Mouse (Mus musculus) neural tube, embryonic 11.5 days (tissue): ENCODE measurements around the gene Scamp4. TPM values are rescaled to one million over a fixed set of nuclear protein-coding genes. Genes with fewer than 3 reads are reported as not detected.

Experiments
- ATAC-seq: fragments of 200-750 bp; cut with Nextera tagmentation; 2 replicates; pipeline ENCODE4 v1.8.0; 2017; ENCODE audit warnings: moderate number of reproducible peaks, mild to moderate bottlenecking, moderate TSS enrichment, moderate library complexity; ENCODE audit not compliant: insufficient read depth, low FRiP score, low TSS enrichment
- DNase-seq: peaks from one replicate; pipeline ENCODE4 v3.0.0-alpha.2; 2015; ENCODE audit warnings: low spot score
- H3K27ac ChIP-seq: fragments of 300-500 bp; sonication (generic); 2 replicates; pipeline ENCODE4 v1.5.1; 2014; ENCODE audit warnings: low read depth, mild to moderate bottlenecking, low read length
- H3K27me3 ChIP-seq: fragments of 300-500 bp; sonication (generic); 2 replicates; pipeline ENCODE4 v1.6.1; 2014; ENCODE audit warnings: mild to moderate bottlenecking, low read length, mixed read lengths; ENCODE audit not compliant: control insufficient read depth, insufficient read depth
- H3K36me3 ChIP-seq: fragments of 300-500 bp; sonication (generic); 2 replicates; pipeline ENCODE4 v1.6.1; 2014; ENCODE audit warnings: mild to moderate bottlenecking, low read length, moderate library complexity, mixed read lengths; ENCODE audit not compliant: control insufficient read depth, insufficient read depth
- H3K4me1 ChIP-seq: fragments of 300-500 bp; sonication (generic); 2 replicates; pipeline ENCODE4 v1.6.1; 2014; ENCODE audit warnings: low read length, mixed read lengths; ENCODE audit not compliant: control insufficient read depth, insufficient read depth
- H3K4me2 ChIP-seq: fragments of 300-500 bp; sonication (generic); 2 replicates; pipeline ENCODE4 v1.6.1; 2014; ENCODE audit warnings: low read depth, mild to moderate bottlenecking, moderate library complexity
- H3K4me3 ChIP-seq: fragments of 300-500 bp; sonication (generic); 2 replicates; pipeline ENCODE4 v1.5.1; 2014; ENCODE audit warnings: low read depth, low read length
- H3K9ac ChIP-seq: fragments of 300-500 bp; sonication (generic); 2 replicates; pipeline ENCODE4 v1.6.1; 2014; ENCODE audit warnings: mild to moderate bottlenecking, low read length
- H3K9me3 ChIP-seq: fragments of 300-500 bp; sonication (generic); 2 replicates; pipeline ENCODE4 v1.6.1; 2016; ENCODE audit warnings: low read length; ENCODE audit not compliant: control insufficient read depth
- WGBS: fragments of 180-500 bp; shearing (Covaris S2); extraction: QIAGEN DNeasy Blood & Tissue Kit; methylation state at CpG from one replicate; pipeline ENCODE4 v1.1.7; 2014; 5-methylcytosine and 5-hydroxymethylcytosine counted together
- polyA plus RNA-seq: library from polyadenylated mRNA; unstranded; fragments of >200 nt; fragmentation: Nextera tagmentation; extraction: Ambion mirVana; gene quantifications from 2 replicates; pipeline ENCODE4 v1.2.1, GENCODE M21; 2014

Scamp4 gene
- polyA plus RNA-seq, 1 experiment from 2014 or later: 77.7 TPM

DNA sequence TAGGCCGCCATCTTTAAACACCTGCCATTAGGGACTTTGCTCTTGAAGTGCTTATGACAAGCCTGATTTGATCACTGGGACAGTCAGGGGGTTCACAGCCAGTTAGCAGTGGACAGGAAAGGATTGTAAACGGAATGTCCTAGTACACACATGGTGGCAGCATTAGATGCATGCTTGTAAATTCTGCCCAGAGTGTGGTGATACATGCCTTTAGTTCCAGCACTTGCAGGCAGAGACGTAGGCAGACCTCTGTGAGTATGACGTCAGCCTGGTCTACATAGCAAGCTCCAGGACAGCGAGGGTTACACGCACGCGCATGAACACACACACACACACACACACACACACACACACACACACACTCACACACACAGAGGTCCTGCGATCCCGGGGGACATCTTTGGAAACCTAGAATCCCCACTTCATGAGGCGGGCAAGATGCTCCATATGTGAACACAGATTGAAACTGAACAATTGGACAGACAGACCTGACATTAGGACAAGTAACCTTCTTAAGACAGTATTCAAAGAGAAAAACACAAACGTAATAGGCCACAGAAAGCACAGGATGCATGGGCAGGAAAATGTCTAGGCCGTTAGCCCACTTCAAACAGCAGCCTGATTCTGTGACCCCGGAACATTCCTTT lies 55.6 kb downstream of the Scamp4 start:
- Histone ChIP-seq H3K4me3 (no peak overlapping the region), H3K36me3 (no peaks in the 10 kb centered on the region), H3K9ac (no peak overlapping the region), H3K9me3 (no peaks in the 10 kb centered on the region), H3K4me1 (peaks cover 8% of the 10 kb centered on the region), H3K27me3 (no peaks in the 10 kb centered on the region), H3K27ac (no peak overlapping the region), H3K4me2 (no peak overlapping the region)
- ATAC-seq (no peak), DNase-seq (no peak)
- WGBS: 85% methylated on average over 14 of the region's 14 CpGs

DNA sequence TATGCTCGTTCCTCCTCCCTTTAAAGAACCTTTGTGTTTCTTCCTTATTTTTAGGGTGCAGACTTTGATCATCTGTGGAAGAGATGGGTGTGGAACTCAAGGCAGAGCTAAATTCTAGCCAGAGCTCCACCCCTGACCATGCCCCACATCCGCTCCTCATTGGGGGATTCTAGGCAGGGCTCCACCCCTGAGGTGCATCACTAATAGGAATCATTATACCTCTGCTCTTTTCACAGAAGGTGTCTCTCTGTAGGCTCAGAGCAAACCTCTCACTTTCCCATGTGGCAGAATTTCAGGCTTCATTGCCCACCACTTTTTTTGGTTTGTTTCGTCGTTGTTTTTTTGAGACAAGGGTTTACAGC lies 56.1 kb downstream of the Scamp4 start:
- Histone ChIP-seq H3K4me1 (peaks cover 8% of the 10 kb centered on the region), H3K9me3 (no peaks in the 10 kb centered on the region), H3K4me2 (no peak overlapping the region), H3K9ac (no peak overlapping the region), H3K27me3 (no peaks in the 10 kb centered on the region), H3K36me3 (no peaks in the 10 kb centered on the region), H3K27ac (no peak overlapping the region), H3K4me3 (no peak overlapping the region)
- DNase-seq (no peak), ATAC-seq (no peak)
- WGBS: 69% methylated on average over 4 of the region's 4 CpGs

DNA sequence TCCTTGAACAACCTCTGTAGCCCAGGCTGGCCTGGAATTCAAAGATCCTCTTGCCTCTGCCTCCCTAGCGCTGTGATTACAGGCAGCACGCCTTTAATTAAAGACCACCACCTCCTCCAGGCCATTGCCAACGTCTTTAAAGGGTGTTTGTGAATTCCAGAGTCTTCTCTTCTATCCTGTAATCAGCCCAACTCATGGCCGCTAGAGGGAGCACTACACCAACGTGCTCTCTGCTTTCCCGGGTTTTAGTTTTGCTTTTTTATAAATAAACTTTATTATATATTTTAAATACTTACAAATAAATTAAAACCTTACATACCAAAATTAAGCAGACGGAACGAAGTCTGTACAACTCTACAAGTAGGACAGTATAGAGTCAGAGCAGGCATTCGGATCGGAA lies 56.5 kb downstream of the Scamp4 start:
- Histone ChIP-seq H3K9ac (no peak overlapping the region), H3K27me3 (no peaks in the 10 kb centered on the region), H3K4me1 (peaks cover 8% of the 10 kb centered on the region), H3K4me3 (no peak overlapping the region), H3K36me3 (no peaks in the 10 kb centered on the region), H3K27ac (no peak overlapping the region), H3K4me2 (no peak overlapping the region), H3K9me3 (no peaks in the 10 kb centered on the region)
- DNase-seq (peak; percentile 76), ATAC-seq (no peak)
- WGBS: 19% methylated on average over 10 of the region's 10 CpGs

DNA sequence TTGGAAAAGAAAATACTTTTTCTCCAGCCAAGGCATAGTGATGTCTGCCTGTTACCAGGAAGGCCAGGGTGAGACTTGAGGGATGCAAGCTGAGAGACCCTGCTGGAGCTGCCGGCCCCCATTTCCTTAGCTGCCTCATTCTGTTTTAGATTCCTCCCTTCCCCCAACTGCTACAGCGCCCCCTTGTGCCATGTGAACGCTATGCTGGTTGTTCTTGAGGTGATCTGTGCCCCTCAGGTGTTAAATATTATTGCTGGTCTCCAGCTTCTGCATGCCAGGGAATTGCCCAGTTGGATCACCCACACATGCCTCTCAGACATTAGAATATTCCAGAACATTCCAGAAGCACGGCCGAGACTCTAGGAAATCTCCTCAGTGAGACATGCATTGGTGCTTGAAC lies 58.5 kb downstream of the Scamp4 start:
- WGBS: 36% methylated on average over 5 of the region's 5 CpGs
- peak; percentile 47 for DNase-seq
- Histone ChIP-seq H3K9ac (no peak overlapping the region), H3K4me1 (0 out of 2 replicates have a peak, but pooled peaks cover 4% of the 10 kb centered on the region), H3K4me2 (no peak overlapping the region), H3K27me3 (no peaks in the 10 kb centered on the region), H3K4me3 (no peak overlapping the region), H3K27ac (no peak overlapping the region), H3K9me3 (no peaks in the 10 kb centered on the region), H3K36me3 (no peaks in the 10 kb centered on the region)
- ATAC-seq: no peak

DNA sequence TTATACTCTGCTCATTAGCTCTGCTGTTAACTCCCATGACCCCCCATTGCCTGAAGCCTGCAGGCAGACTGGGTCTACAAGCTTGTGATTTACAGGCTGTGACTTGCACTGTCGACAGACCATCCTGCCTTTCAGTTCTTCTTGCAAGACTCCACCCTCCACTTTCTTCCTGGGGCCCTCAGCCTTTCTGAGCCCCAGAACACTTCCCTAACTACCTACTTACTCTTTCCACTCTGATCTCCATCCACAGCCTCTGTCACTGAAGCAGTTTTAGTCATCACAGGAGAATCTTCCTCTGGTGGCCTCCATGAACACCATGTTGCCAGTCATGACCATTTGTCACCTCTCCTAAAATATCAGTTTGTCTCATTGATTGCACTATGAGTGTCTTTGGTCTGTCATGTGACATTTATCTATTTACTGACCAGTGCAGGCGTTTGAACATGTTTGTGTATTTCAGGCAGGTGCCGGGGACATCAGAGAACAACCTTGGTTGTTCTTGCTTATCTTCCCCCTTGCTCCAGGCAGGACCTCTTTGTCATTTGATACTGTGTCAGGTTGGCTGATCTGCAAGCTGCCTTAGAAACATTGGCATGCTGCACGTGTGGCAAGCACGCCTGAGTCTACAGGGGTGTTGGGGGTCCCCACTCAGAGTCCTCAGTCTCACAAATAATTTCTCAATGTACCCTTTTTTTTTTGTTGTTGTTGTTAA lies 61.0 kb downstream of the Scamp4 start:
- Histone ChIP-seq H3K4me3 (no peak overlapping the region), H3K27me3 (no peaks in the 10 kb centered on the region), H3K36me3 (peaks cover 19% of the 10 kb centered on the region), H3K4me2 (no peak overlapping the region), H3K4me1 (0 out of 2 replicates have a peak, but pooled peaks cover 4% of the 10 kb centered on the region), H3K27ac (no peak overlapping the region), H3K9me3 (no peaks in the 10 kb centered on the region), H3K9ac (no peak overlapping the region)
- WGBS: 50% methylated on average over 5 of the region's 5 CpGs
- DNase-seq (no peak), ATAC-seq (no peak)

DNA sequence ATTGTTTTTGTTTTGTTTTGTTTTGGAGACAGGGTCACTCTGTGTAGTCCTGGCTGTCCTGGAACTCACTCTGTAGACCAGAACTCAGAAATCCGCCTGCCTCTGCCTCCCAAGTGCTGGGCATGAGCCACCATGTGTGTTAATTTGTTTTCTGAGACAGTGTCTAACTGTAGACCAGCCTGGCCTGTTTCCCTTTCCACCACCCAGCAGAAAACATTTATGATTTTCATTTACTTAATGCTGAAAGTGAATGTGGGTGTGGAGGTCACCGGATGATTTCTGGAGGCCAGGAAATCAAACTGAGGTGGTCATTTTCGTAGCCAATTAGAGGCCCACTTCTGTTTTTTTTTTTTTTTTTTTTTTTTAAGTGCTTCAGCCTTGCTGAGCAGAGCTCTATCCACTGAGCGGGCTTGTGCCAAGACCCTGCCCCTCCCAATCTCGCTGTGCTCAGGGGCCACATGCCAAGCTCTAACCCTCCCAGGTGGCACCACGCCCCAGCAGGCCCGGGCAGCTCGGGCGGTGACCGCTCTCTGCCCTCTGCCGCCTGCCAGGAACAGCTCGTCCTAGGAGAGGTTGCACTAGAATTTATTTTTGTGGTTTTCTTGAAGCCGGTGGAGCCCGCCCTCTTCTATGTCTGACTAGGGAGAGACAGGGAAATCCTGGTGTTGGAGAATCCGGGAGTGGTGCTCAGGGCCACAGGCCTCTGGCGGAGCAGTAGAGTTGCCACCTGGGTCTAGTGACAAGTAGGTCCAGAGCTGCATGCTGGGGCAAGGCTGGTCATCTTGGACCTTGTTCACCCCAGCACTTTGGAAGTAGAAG lies 61.7 kb downstream of the Scamp4 start:
- WGBS: 45% methylated on average over 16 of the region's 16 CpGs
- Histone ChIP-seq H3K36me3 (peaks cover 26% of the 10 kb centered on the region), H3K9me3 (no peaks in the 10 kb centered on the region), H3K27me3 (no peaks in the 10 kb centered on the region), H3K4me2 (no peak overlapping the region), H3K4me3 (no peak overlapping the region), H3K9ac (no peak overlapping the region; the same call in 1 of the 2 replicates), H3K4me1 (0 out of 2 replicates have a peak, but pooled peaks cover 4% of the 10 kb centered on the region), H3K27ac (no peak overlapping the region)
- ATAC-seq: no peak
- no peak for DNase-seq

DNA sequence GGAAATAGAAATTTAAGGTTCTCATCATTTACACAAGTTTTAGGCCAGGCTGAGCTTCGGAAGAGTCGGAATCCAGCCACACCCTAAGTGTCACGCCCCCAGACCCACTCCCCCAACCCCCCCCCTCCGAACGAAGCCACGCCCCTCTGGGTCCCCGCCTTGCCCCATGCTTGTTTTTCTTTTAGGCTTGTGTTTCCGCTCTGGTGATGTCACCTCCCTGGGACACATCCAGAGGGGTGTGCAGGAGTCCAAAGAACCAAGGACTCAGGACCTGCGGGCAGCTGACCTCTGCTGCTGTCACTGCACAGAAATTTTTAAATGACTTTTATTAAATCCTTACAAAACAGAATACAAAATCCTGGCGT lies 62.3 kb downstream of the Scamp4 start:
- WGBS: 21% methylated on average over 10 of the region's 10 CpGs
- no peak for ATAC-seq
- Histone ChIP-seq H3K4me1 (0 out of 2 replicates have a peak, but pooled peaks cover 4% of the 10 kb centered on the region), H3K4me2 (no peak overlapping the region), H3K36me3 (peaks cover 29% of the 10 kb centered on the region), H3K4me3 (no peak overlapping the region), H3K27me3 (no peaks in the 10 kb centered on the region), H3K9ac (no peak overlapping the region), H3K9me3 (no peaks in the 10 kb centered on the region), H3K27ac (no peak overlapping the region)
- no peak for DNase-seq
